Mouse (Mus musculus) embryonic fibroblast, embryonic 13.5 days (primary cell): Measurements from ENCODE around the gene Gtf2ird1.

Experiments used
- CTCF ChIP-seq: IDR thresholded peaks from 2 replicates; pipeline ENCODE4 v1.5.1; 2011; ENCODE audit warnings: mild to moderate bottlenecking, control low read depth, low read length, moderate library complexity, borderline replicate concordance; ENCODE audit not compliant: insufficient read depth
- POLR2A ChIP-seq: IDR thresholded peaks from 2 replicates; pipeline ENCODE4 v1.6.1; 2011; ENCODE audit warnings: low read depth, mild to moderate bottlenecking, control low read depth, low read length, moderate library complexity

- TF ChIP-seq CTCF: no peak
- no peak for TF ChIP-seq POLR2A
These were observed 44.2 kb upstream of the Gtf2ird1 start for GRCm38 (mm10) chr5:134500681-134501080.
